Mouse (Mus musculus): ENCODE data around the gene Gm47289. TPM values are rescaled to one million over a fixed set of nuclear protein-coding genes. Genes with fewer than 3 reads are reported as not detected.

Gm47289 gene
- polyA plus RNA-seq, 1 experiment from 2014 or later = not detected

GRCm38 (mm10) chr9:119167608-119168007 lies 8.6 kb downstream of the Gm47289 start:
- no peak overlapping the region for H3K9ac ChIP-seq (replicated peaks)

GRCm38 (mm10) chr9:119179292-119179691 lies 20.3 kb downstream of the Gm47289 start:
- Histone ChIP-seq H3K9ac (replicated peaks) (no peak overlapping the region), H3K4me2 (ENCODE audit: low read depth, low read length) (no peak overlapping the region), H3K36me3 (replicated peaks; ENCODE audit: insufficient read depth, low read length) (no peaks in the 10 kb centered on the region), H3K27ac (ENCODE audit: low read depth) (no peak overlapping the region), H3K4me1 (ENCODE audit: insufficient read depth) (no peaks in the 10 kb centered on the region), H3K27me3 (ENCODE audit: insufficient read depth, low read length) (no peaks in the 10 kb centered on the region), H3K9me3 (ENCODE audit: low read length) (no peaks in the 10 kb centered on the region), H3K4me3 (ENCODE audit: low read depth, low read length) (no peak overlapping the region)
- WGBS (ENCODE audit: insufficient replicate concordance) = 83% methylated on average over 11 of the region's 11 CpGs
- ATAC-seq (no peak), DNase-seq (no peak)
- no peak for TF ChIP-seq EP300 (IDR thresholded peaks at IDR 0.05; ENCODE audit: low read depth)
- TF ChIP-seq CTCF (IDR thresholded peaks at IDR 0.05; ENCODE audit: low read depth) = no peak

More at GRCm38 (mm10) chr9:119167608-119168007, 8.6 kb downstream of the Gm47289 start:
- 0 out of 2 replicates have a peak, but pooled peaks cover 2% of the 10 kb centered on the region for H3K4me1 ChIP-seq (ENCODE audit: insufficient read depth)
- TF ChIP-seq EP300 (IDR thresholded peaks at IDR 0.05; ENCODE audit: low read depth) = no peak
- no peak for TF ChIP-seq CTCF (IDR thresholded peaks at IDR 0.05; ENCODE audit: low read depth)
- H3K4me2 ChIP-seq (ENCODE audit: low read depth, low read length) = no peak overlapping the region
- no peak overlapping the region for H3K4me3 ChIP-seq (ENCODE audit: low read depth, low read length)
- no peak for DNase-seq
- ATAC-seq = no peak
- 88% methylated on average over 2 of the region's 2 CpGs for WGBS (ENCODE audit: insufficient replicate concordance)
- H3K9me3 ChIP-seq (ENCODE audit: low read length) = no peaks in the 10 kb centered on the region
- no peaks in the 10 kb centered on the region for H3K36me3 ChIP-seq (replicated peaks; ENCODE audit: insufficient read depth, low read length)
- H3K27me3 ChIP-seq (ENCODE audit: insufficient read depth, low read length) = no peaks in the 10 kb centered on the region
- no peak overlapping the region for H3K27ac ChIP-seq (ENCODE audit: low read depth)

GRCm38 (mm10) chr9:119181241-119181728 lies 22.3 kb downstream of the Gm47289 start:
- Histone ChIP-seq H3K4me1 (ENCODE audit: insufficient read depth) (no peaks in the 10 kb centered on the region), H3K4me2 (ENCODE audit: low read depth, low read length) (no peak overlapping the region), H3K9me3 (ENCODE audit: low read length) (no peaks in the 10 kb centered on the region), H3K27me3 (ENCODE audit: insufficient read depth, low read length) (no peaks in the 10 kb centered on the region), H3K4me3 (ENCODE audit: low read depth, low read length) (no peak overlapping the region), H3K27ac (ENCODE audit: low read depth) (no peak overlapping the region), H3K9ac (replicated peaks) (no peak overlapping the region), H3K36me3 (replicated peaks; ENCODE audit: insufficient read depth, low read length) (no peaks in the 10 kb centered on the region)
- 40% methylated on average over 3 of the region's 3 CpGs for whole genome bisulfite sequencing (ENCODE audit: insufficient replicate concordance)
- TF ChIP-seq EP300 (IDR thresholded peaks at IDR 0.05; ENCODE audit: low read depth) (no peak), CTCF (IDR thresholded peaks at IDR 0.05; ENCODE audit: low read depth) (no peak)
- DNase-seq = no peak
- ATAC-seq = no peak

GRCm38 (mm10) chr9:119192202-119192990 lies 33.4 kb downstream of the Gm47289 start:
- TF ChIP-seq CTCF (IDR thresholded peaks at IDR 0.05; ENCODE audit: low read depth) = peak; percentile 82
- no peak for TF ChIP-seq EP300 (IDR thresholded peaks at IDR 0.05; ENCODE audit: low read depth)
- no peaks in the 10 kb centered on the region for H3K27me3 ChIP-seq (ENCODE audit: insufficient read depth, low read length)
- H3K4me1 ChIP-seq (ENCODE audit: insufficient read depth) = no peaks in the 10 kb centered on the region
- no peaks in the 10 kb centered on the region for H3K36me3 ChIP-seq (replicated peaks; ENCODE audit: insufficient read depth, low read length)
- H3K9ac ChIP-seq (replicated peaks) = no peak overlapping the region
- H3K4me2 ChIP-seq (ENCODE audit: low read depth, low read length) = no peak overlapping the region
- 38% methylated on average over 11 of the region's 11 CpGs for WGBS (ENCODE audit: insufficient replicate concordance)
- no peak overlapping the region for H3K27ac ChIP-seq (ENCODE audit: low read depth)
- H3K4me3 ChIP-seq (ENCODE audit: low read depth, low read length) = no peak overlapping the region
- no peaks in the 10 kb centered on the region for H3K9me3 ChIP-seq (ENCODE audit: low read length)
- DNase-seq = peak; percentile 80
- peak; percentile 90 for ATAC-seq

- no peak for ATAC-seq
- Histone ChIP-seq H3K9ac (replicated peaks) (no peak overlapping the region), H3K4me1 (ENCODE audit: insufficient read depth) (peaks cover 9% of the 10 kb centered on the region; the same call in 1 of the 2 replicates), H3K9me3 (ENCODE audit: low read length) (no peaks in the 10 kb centered on the region; the same call in 1 of the 2 replicates), H3K27me3 (ENCODE audit: insufficient read depth, low read length) (no peaks in the 10 kb centered on the region), H3K36me3 (replicated peaks; ENCODE audit: insufficient read depth, low read length) (no peaks in the 10 kb centered on the region), H3K4me3 (ENCODE audit: low read depth, low read length) (no peak overlapping the region), H3K4me2 (ENCODE audit: low read depth, low read length) (no peak overlapping the region), H3K27ac (ENCODE audit: low read depth) (no peak overlapping the region)
- DNase-seq = no peak
- WGBS (ENCODE audit: insufficient replicate concordance) = 61% methylated on average over 10 of the region's 10 CpGs
- TF ChIP-seq EP300 (IDR thresholded peaks at IDR 0.05; ENCODE audit: low read depth) (no peak), CTCF (IDR thresholded peaks at IDR 0.05; ENCODE audit: low read depth) (no peak)
Measured at GRCm38 (mm10) chr9:119199151-119199861, 40.3 kb downstream of the Gm47289 start.

- TF ChIP-seq EP300 (IDR thresholded peaks at IDR 0.05; ENCODE audit: low read depth) (no peak), CTCF (IDR thresholded peaks at IDR 0.05; ENCODE audit: low read depth) (no peak)
- H3K4me1 ChIP-seq (ENCODE audit: insufficient read depth) = peaks cover 9% of the 10 kb centered on the region; the same call in 1 of the 2 replicates
- no peaks in the 10 kb centered on the region for H3K36me3 ChIP-seq (replicated peaks; ENCODE audit: insufficient read depth, low read length)
- H3K27ac ChIP-seq (ENCODE audit: low read depth) = no peak overlapping the region
- no peak for ATAC-seq
- WGBS (ENCODE audit: insufficient replicate concordance) = 73% methylated on average over 5 of the region's 5 CpGs
- no peak for DNase-seq
- H3K4me2 ChIP-seq (ENCODE audit: low read depth, low read length) = no peak overlapping the region
- H3K9ac ChIP-seq (replicated peaks) = no peak overlapping the region
- H3K4me3 ChIP-seq (ENCODE audit: low read depth, low read length) = no peak overlapping the region
- H3K27me3 ChIP-seq (ENCODE audit: insufficient read depth, low read length) = no peaks in the 10 kb centered on the region
- H3K9me3 ChIP-seq (ENCODE audit: low read length) = no peaks in the 10 kb centered on the region; the same call in 1 of the 2 replicates
Measured at GRCm38 (mm10) chr9:119201653-119202052, 42.7 kb downstream of the Gm47289 start.
